Mouse (Mus musculus): ENCODE data around the gene Ddx43.
"Not testable (repeated sequence)": the region's sequence is repeated elsewhere in the genome, so short reads cannot be mapped to it uniquely, and the experiment has no call there.

Gene Ddx43

DNA sequence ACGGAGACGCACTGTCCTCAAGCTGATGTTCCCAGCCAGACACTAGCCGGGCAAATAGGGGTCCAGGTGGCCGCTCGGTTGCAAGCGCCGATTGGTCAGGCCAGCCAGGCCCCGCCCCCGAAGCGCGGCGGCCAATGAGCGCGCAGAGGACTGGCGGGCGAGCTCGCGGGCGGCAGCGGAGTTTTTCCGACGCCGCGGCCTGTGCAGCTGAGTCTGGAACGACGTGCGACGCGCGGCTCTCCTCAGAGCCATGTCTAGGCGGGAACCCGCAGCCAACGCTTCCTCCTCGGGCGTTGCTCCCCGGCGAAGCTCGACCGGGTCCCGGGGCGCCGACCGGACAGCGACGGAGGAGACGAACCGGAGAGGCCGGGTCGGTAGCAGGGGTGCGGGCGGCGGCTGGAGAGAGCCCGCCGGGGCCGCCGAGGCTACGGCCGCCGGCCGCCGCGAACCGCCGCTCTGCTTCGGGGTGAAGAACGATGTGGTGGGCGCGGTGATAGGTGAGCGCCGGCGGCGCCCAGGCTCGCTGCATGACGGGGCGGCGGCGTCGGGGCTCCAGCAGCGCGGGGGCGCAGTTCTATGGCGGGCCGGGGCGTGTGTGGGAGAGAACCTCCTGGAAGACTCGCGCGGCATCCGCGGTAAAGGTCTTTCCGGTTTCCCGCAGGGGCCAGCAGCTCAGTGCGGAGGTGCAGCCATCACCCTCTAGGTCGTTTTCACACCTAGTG, at the start of gene Ddx43:
TSS of gene Ddx43 (plus strand) at position 148 of the 722 bp plus-strand sequence.
- peak; percentile 83 for DNase-seq (ENCODE audit: low spot score)

GRCm38 (mm10) chr9:78347004-78347403, 48.6 kb upstream of the Ddx43 start:
- no peak for DNase-seq (ENCODE audit: low spot score)

DNA sequence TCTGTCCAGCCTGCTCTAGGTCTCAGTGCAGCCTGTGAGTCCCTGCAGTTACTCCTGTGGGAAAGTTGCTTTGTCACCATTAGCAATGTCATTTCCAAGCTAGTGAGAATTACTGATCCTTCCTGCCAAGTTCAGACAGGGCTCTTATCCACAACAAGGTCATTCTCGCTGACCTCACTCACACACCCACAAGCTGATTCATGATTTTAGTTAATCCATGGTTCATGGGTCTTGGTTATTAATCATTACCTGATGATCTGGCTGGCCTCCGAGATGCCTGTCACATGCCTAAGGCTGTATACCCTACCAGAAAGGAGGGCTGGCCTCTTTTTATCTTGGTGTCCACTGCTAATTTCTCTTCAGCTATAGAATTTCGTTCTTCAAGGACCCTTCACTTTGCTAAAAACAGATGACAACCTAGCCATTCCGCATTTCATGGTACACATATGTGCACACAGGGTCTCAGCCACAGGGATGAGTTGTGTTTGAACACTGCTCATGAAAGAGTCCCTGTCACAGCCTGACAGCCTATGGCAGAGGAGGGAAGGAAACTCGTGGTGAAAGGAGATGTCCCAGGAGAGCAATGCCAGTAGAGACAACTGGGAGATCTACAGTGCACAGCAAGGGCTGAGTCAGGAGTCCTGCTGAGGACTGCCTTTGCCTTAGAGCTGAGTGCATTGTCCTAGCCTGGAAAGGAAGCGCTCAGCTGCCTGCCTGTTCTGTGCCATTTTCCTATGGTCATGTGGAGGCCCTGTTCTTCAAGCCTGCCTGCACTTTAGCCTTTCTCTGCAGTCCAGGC, 47.2 kb upstream of the Ddx43 start:
- DNase-seq (ENCODE audit: low spot score): not testable (repeated sequence)

GRCm38 (mm10) chr9:78349141-78349540, 46.4 kb upstream of the Ddx43 start:
- DNase-seq (ENCODE audit: low spot score): not testable (repeated sequence)

- not testable (repeated sequence) for DNase-seq (ENCODE audit: low spot score)
Observed at GRCm38 (mm10) chr9:78350007-78350406, 45.6 kb upstream of the Ddx43 start.

DNA sequence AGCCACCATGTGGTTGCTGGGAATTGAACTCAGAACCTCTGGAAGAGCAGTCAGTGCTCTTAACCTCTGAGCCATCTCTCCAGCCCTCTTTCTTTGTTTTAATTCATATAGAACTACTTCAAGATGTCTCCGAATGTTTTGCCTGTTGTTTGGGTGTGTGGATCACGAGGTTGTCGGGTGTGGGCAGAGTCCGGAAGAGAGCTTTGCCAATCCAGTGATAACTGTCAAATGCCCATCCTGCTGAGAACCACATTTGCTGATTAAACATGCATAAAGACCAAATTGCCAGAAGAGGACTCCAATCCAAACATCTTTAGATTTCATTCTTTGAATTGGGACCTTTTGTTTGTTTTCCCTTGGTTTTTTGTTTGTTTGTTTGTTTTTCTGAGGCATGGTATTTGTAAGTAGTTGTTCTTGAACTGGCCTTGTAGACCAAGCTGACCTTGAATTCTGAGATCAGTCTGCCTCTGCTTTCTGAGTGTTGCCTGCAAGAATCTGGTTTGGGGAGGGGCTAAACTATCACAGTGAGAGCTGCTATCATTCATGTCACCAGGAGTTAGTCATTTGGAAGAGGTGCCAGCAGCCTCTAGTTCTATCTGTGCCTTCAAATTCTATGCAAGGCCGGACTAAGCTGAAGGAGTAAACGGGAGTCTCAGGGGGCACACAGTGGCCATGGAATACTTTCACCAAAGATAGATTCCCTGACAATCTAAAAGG, 43.9 kb upstream of the Ddx43 start:
- no peak for DNase-seq (ENCODE audit: low spot score)

DNA sequence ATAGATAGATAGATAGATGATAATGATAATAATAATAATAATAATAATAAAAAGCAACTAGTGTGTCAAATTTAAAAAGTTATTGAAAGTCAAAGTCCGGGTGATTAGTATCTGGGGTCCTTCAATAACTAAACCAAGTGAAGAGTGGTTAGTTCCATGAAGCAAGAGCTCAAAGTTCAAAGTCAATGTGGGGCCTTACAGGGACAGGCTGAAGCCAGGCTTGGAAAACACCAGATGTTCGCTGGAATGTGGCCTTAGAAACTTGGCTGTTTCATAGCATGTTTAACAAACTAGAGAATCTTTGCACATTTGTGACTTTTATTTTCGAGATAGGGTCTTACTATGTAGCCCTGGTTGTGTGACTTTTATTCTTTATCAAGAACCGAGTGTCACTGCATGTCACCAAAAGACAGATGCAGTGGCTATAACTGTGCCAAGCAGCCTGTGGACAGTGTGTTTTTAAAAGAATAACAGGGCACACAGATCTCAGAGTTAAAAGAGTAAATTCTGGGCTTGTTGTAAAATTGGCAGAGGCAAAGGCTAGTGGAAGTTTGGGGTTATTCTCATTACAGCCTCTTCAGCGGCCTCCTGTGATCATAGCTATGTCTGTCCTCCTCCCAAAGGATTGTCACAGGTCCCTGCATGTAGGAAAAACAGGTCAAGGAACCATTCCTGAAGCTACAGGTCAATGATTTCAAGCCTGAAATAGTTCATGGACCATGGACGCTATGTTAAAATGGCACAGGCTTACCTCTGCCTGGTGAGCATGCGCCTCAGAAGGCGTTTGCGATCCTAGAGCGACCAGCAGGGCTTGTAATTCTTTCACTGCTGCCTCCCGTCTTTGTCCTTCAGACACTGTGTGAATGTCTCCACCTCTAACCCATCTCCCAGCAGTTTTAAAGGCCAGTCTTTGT, 40.7 kb upstream of the Ddx43 start:
- no peak for DNase-seq (ENCODE audit: low spot score)

GRCm38 (mm10) chr9:78355611-78356010, 40.0 kb upstream of the Ddx43 start, which contains the start of gene Gsta2:
Gsta2 (minus strand) TSS chr9:78355788.
- DNase-seq (ENCODE audit: low spot score): no peak

DNA sequence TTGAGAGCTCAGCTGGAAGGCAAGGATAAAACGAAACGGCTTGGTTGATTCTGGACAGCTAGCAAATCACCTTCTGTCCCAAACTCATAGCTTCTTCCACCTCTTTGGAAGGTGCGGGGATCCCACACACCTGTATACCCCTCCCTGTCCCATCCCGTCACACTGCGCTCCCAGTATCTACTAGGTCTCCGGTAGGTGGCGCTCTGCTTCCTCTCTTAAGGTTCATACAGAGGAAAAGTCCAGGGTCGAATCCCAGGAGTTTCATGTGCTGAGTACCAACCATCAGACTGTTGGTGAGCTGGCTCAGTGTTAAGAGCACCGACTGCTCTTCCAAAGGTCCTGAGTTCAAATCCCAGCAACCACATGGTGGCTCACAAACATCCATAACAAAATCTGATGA, 37.5 kb upstream of the Ddx43 start:
- peak; percentile 89 for DNase-seq (ENCODE audit: low spot score)

DNA sequence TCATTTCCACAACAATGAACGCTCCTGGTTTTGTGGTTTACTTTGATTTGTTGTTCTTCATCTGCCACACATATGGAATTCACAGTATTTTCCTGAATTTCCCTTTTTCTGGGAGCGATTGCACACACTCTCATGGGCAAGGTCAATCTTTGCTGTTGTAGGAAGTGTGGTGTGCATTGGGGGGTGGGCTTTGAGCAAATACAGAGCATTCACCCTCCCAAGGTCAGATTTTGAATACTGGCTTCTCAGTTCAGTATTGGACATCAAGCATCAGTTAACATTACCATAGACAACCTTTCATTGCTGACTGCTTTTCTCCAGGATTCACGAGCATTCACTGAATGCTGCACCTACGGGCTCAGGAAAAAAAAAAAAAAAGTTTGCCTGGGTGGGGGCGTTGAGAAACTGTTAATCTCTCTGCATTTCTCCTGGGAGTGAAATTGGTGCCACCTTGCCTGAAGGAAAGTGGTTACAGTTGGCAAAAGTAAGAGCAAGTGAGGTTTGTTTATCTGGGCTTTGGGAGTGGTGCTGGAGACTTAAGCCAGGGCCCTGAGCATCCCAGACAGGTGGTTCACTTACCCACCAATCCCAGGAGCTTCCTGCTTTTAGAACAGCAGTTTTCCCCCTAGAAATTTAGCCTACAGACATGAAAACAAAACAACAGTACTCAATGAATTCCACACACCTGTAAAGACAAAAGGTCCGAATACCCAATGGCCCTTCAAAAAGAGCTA, 35.7 kb upstream of the Ddx43 start:
- DNase-seq (ENCODE audit: low spot score): no peak

DNA sequence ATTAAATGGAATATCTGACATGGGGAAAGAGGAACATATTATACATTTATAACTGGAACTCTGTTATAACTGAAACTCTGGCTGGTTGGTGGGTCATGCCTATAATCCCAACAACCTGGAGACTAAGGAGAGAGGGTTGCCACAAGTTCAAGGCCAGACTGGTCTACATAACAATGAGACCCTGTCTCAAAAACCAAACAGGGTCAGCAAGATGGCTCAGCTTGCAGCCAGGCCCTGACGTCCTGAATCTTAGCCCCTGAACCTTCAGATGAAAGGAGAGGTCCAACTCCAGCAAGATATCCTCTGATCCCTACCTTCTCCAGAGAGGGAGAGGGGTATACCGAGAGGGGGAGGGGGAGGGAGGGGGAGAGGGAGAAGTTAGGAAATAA, 35.1 kb upstream of the Ddx43 start:
- no peak for DNase-seq (ENCODE audit: low spot score)

DNA sequence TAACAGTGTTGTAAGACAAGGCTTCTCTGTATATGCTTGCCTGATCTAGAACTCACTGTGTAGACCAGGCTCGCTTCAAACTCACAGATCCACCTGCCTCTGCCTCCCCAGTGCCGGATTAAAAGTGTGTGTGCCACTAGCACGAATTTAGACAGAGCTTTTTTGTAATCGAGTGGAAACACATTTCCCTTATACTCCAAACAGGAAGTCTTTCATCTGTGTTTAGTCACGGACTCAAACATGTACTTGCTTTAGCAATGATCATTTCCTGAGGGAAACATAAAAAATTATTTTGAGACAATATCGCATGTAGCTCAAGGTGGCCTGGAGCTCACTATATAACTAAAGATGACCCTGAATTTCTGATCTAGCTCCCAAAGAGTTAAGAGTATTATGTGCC, 32.2 kb upstream of the Ddx43 start:
- no peak for DNase-seq (ENCODE audit: low spot score)

DNA sequence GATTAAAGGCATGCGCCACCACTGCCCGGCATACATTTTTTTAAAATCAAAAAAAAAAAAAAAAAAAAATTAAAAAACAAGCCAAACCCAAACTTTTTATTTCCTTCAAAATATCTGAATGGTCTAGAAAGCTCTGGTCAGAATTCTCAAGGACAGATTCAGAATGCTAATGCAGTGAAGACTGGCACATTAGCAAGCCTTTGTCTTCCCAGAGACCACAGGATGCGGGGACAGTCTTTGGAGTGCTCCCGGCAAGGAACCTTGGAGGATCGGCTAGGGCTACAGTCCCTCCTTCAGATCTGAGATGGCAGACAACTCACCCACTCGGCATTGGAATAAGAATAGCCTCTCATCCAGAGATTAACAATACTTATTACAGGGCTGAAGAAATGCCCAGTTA, 30.9 kb upstream of the Ddx43 start:
- DNase-seq (ENCODE audit: low spot score): no peak

DNA sequence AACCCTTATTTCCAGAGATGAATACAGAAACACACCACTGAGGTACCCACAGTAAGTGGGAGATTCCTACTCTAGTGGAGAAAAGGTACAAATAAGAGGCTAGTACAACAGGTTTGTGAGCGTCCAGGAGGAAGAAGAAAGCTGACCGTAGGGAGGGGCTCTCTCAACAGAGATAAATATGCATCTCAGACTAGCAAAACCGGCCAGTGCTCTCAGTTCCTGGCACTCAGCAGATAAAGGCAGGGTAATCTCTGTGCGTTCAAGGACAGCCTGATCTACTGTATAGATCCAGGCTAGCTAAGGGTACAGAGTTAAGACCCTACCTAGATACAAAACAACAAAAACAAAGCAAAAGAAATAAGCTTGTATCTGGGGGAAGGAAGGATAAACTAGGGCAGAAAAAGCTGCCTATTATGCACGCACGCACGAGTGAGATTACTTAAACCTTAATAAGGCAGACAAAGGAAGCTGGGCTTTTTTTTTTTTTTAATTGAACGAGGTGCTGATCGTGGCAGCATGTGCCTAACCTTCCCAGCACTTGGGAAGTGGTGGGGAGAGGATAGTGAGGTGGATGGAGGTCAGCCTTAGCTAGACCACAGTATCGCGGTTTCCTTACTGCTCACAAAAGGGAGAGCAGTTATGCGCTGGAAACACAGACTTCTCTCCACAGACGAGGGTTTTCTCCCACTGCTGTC, 29.6 kb upstream of the Ddx43 start:
- DNase-seq (ENCODE audit: low spot score): no peak

GRCm38 (mm10) chr9:78367959-78368358, 27.6 kb upstream of the Ddx43 start, which contains the start of gene Dppa5a:
Dppa5a (minus strand) TSS chr9:78368177.
- DNase-seq (ENCODE audit: low spot score): not testable (repeated sequence)

DNA sequence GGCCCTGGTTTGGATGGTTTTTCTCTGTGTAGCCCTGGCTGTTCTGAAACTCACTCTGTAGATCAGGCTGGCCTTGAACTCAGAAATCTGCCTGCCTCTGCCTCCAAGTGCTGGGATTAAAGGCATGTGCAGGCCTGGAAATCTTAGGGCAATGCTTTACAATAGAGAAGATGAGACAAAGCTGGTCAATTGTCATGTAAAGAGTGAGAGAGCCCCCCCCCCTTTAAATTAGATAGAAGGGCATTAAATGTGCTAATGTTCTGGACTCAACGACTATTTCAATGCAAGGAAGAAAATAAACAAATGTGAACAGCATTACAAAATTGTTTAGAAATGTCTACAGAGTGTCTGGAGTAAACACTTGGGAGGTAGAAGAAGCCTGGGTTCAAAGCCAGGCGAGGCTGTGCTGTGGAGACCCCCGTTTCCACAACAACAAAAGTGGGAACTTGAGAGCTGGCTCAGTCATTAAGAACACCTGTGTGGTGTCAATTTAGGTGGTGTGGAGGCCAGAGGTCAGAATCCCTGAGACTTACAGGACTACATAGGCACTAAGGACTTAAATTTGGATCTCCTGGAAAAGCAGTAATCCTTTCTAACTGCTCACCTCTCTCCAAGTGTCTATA, 26.8 kb upstream of the Ddx43 start:
- no peak for DNase-seq (ENCODE audit: low spot score)

DNA sequence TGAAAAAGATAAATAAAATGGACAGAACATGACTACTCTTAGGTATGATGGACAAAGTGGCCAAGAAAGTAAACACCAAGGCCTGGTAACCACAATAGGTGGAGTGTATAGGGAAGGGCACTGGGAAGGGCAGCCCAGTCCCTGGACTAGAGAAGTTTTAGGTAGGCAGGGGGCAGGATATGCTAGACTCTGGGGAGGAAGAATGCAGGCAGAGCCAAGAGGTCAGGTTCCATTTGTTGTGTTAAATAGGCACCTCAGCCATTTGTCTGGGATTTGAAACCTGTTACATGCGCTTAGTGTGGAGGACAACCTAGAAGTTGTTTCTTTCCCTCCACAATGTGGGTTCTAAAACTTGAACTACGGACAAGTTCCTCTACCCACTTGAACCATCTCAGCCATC, 26.2 kb upstream of the Ddx43 start:
- DNase-seq (ENCODE audit: low spot score): no peak

DNA sequence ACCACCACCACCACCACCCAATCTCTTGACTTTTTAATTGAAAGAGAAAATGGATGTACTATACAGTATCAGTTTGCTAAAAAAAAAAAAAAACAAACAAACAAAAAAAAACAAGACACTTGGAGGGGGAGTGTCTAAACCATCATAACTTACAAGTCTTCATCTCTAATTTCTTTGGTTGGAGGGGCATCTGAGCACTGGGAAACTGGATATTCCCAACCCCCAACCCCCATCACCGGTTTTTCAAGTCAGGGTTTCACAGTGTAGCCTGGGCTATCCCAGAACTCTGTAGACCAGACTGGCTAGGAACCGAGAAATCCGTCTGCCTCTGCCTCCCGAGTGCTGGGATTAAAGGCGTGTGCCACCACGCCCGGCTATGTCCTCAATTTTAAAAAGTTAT, 25.8 kb upstream of the Ddx43 start:
- DNase-seq (ENCODE audit: low spot score): no peak

DNA sequence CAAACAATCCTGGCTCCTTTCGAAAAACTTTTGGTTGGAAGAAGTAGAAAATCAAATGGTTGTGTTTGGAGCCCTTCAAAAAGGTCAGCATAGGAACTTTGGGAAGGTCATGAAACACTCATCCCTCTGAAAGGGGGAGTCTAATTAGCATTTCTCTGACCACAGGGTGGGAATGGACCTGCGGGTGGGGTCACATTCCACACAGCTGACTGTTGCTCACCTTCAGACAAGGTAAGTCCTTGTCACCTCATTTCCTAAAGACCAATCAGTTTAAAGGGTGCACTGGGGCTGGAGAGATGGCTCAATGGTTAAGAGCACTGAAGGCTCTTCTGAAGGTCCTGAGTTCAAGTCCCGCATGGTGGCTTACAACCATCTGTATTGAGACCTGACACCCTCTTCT, 24.1 kb upstream of the Ddx43 start:
- DNase-seq (ENCODE audit: low spot score): no peak

Measured in embryo, embryonic 10 days (tissue).